21 mouse cellular contexts compared by ENCODE assay signal in the genomic region with DNA sequence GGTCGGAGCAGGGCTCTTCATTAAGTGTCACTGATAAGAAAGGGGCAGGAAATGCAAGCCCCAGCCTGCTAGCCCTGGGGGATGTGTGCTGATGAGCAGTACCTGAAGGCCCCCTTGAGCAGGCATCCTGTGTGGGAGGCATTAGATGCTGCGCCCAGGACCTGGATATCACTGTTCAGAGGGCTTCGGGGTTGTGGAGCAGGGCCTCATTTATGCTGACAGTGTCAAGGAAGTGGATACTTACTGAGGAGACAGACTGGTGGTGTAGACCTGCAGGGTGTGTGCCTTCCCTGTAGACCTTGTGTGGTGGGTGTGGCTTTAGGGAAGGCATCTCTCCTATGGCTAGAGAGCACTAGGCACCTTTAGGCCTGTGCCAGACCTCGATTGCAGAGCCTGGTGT. TPM values are rescaled to one million over a fixed set of nuclear protein-coding genes. Genes with fewer than 3 reads are reported as not detected.
"Had no signal": no experiment of that assay in that cellular context is flagged by ENCODE, and none has a peak within 500 bp of the region (broad histone marks: within the 10 kb centered on the region; RNA-seq: fewer than 3 reads in every experiment).

No protein-coding gene starts in this region.

- H3K4me2 ChIP-seq: kidney, embryonic 15.5 days; limb, embryonic 13.5 days; liver, embryonic 13.5 days; midbrain, embryonic 12.5 days; neural tube, embryonic 13.5 days; stomach, embryonic 15.5 days had no signal

- H3K27me3 ChIP-seq: kidney, embryonic 15.5 days; limb, embryonic 13.5 days; liver, embryonic 13.5 days; midbrain, embryonic 12.5 days; neural tube, embryonic 13.5 days; stomach, embryonic 15.5 days had no signal

- H3K36me3 ChIP-seq: kidney, embryonic 15.5 days; limb, embryonic 13.5 days; liver, embryonic 13.5 days; midbrain, embryonic 12.5 days; neural tube, embryonic 13.5 days; stomach, embryonic 15.5 days had no signal

- H3K4me3 ChIP-seq: kidney, embryonic 15.5 days; limb, embryonic 13.5 days; liver, embryonic 13.5 days; midbrain, embryonic 12.5 days; myocyte; neural tube, embryonic 13.5 days; stomach, embryonic 15.5 days had no signal

- DNase-seq: kidney, adult 2 months; kidney, postnatal 10 days; kidney, postnatal 36 days; left cerebral cortex, postnatal 4 days; liver, embryonic 13.5 days; lung, adult 2 months; lung, postnatal 14 days; right cerebral cortex, postnatal 25 days; spleen, adult 18-20 months; thymus, postnatal 25 days had no signal

- ATAC-seq: intestine, postnatal 0 days had no signal

- H3K27ac ChIP-seq: kidney, embryonic 15.5 days; limb, embryonic 13.5 days; liver, embryonic 13.5 days; midbrain, embryonic 12.5 days; neural tube, embryonic 13.5 days; stomach, embryonic 15.5 days had no signal

- H3K4me1 ChIP-seq: liver, embryonic 13.5 days had no signal

- H3K9me3 ChIP-seq: kidney, embryonic 15.5 days; limb, embryonic 13.5 days; liver, embryonic 13.5 days; midbrain, embryonic 12.5 days; neural tube, embryonic 13.5 days; stomach, embryonic 15.5 days had no signal

- H3K9ac ChIP-seq: kidney, embryonic 15.5 days; limb, embryonic 13.5 days; liver, embryonic 13.5 days; midbrain, embryonic 12.5 days; neural tube, embryonic 13.5 days; stomach, embryonic 15.5 days had no signal

RNA-seq across cellular contexts. Expression of gene Wasf3, which starts 29.8 kb away (rescaled TPM):
- total RNA-seq: megakaryocyte progenitor cell, adult 5-6 weeks; megakaryocyte-erythroid progenitor cell, adult 5-6 weeks; monocyte, adult 5-6 weeks; neutrophil, adult 5-6 weeks had no signal
- polyA plus RNA-seq: myocyte had no signal
